Mouse (Mus musculus): ENCODE data around the gene Vmo1. TPM values are rescaled to one million over a fixed set of nuclear protein-coding genes. Genes with fewer than 3 reads are reported as not detected.
"Not testable (repeated sequence)": the region's sequence is repeated elsewhere in the genome, so short reads cannot be mapped to it uniquely, and the experiment has no call there.

The Vmo1 gene
- polyA plus RNA-seq, 1 experiment = not detected

GRCm38 (mm10) chr11:70487816-70488215 lies 26.6 kb downstream of the Vmo1 start:
- no peak overlapping the region for H3K4me3 ChIP-seq (ENCODE audit: insufficient read depth, low read length)
- TF ChIP-seq POLR2A (IDR thresholded peaks at IDR 0.05; ENCODE audit: borderline replicate concordance, low read depth, low read length) = no peak
- no peak for TF ChIP-seq CTCF (IDR thresholded peaks at IDR 0.05; ENCODE audit: low read depth, low read length)
- H3K4me1 ChIP-seq (ENCODE audit: control insufficient read depth, insufficient read depth, low read length) = peaks cover 44% of the 10 kb centered on the region
- H3K27ac ChIP-seq (ENCODE audit: insufficient read depth, low read depth, low read length) = 0 out of 2 replicates have a peak overlapping the region, but pooled peaks have one; percentile 19

GRCm38 (mm10) chr11:70485498-70485897 lies 28.9 kb downstream of the Vmo1 start:
- H3K27ac ChIP-seq (ENCODE audit: insufficient read depth, low read depth, low read length) = no peak overlapping the region
- TF ChIP-seq CTCF (IDR thresholded peaks at IDR 0.05; ENCODE audit: low read depth, low read length) (no peak), POLR2A (IDR thresholded peaks at IDR 0.05; ENCODE audit: borderline replicate concordance, low read depth, low read length) (no peak)
- no peak overlapping the region for H3K4me3 ChIP-seq (ENCODE audit: insufficient read depth, low read length)
- H3K4me1 ChIP-seq (ENCODE audit: control insufficient read depth, insufficient read depth, low read length) = peaks cover 47% of the 10 kb centered on the region

GRCm38 (mm10) chr11:70474872-70475534 lies 39.4 kb downstream of the Vmo1 start:
- TF ChIP-seq CTCF (IDR thresholded peaks at IDR 0.05; ENCODE audit: low read depth, low read length) = no peak
- TF ChIP-seq POLR2A (IDR thresholded peaks at IDR 0.05; ENCODE audit: borderline replicate concordance, low read depth, low read length) = no peak
- peak overlapping the region; percentile 72 for H3K27ac ChIP-seq (ENCODE audit: insufficient read depth, low read depth, low read length)
- H3K4me3 ChIP-seq (ENCODE audit: insufficient read depth, low read length) = no peak overlapping the region
- peaks cover 57% of the 10 kb centered on the region for H3K4me1 ChIP-seq (ENCODE audit: control insufficient read depth, insufficient read depth, low read length)

GRCm38 (mm10) chr11:70473291-70473690 lies 41.1 kb downstream of the Vmo1 start:
- Histone ChIP-seq H3K4me1 (ENCODE audit: control insufficient read depth, insufficient read depth, low read length) (peaks cover 59% of the 10 kb centered on the region), H3K27ac (ENCODE audit: insufficient read depth, low read depth, low read length) (peak overlapping the region; percentile 78)
- not testable (repeated sequence) for H3K4me3 ChIP-seq (ENCODE audit: insufficient read depth, low read length)

GRCm38 (mm10) chr11:70472716-70473115 lies 41.7 kb downstream of the Vmo1 start:
- Histone ChIP-seq H3K4me1 (ENCODE audit: control insufficient read depth, insufficient read depth, low read length) (peaks cover 58% of the 10 kb centered on the region), H3K4me3 (ENCODE audit: insufficient read depth, low read length) (no peak overlapping the region), H3K27ac (ENCODE audit: insufficient read depth, low read depth, low read length) (peak overlapping the region; percentile 78)
- no peak for TF ChIP-seq POLR2A (IDR thresholded peaks at IDR 0.05; ENCODE audit: borderline replicate concordance, low read depth, low read length)
- no peak for TF ChIP-seq CTCF (IDR thresholded peaks at IDR 0.05; ENCODE audit: low read depth, low read length)

GRCm38 (mm10) chr11:70469764-70470163 lies 44.7 kb downstream of the Vmo1 start:
- Histone ChIP-seq H3K27ac (ENCODE audit: insufficient read depth, low read depth, low read length) (peak overlapping the region; percentile 99), H3K4me3 (ENCODE audit: insufficient read depth, low read length) (no peak overlapping the region), H3K4me1 (ENCODE audit: control insufficient read depth, insufficient read depth, low read length) (peaks cover 71% of the 10 kb centered on the region)
- TF ChIP-seq POLR2A (IDR thresholded peaks at IDR 0.05; ENCODE audit: borderline replicate concordance, low read depth, low read length) = no peak
- TF ChIP-seq CTCF (IDR thresholded peaks at IDR 0.05; ENCODE audit: low read depth, low read length) = no peak

GRCm38 (mm10) chr11:70467902-70468619 lies 46.4 kb downstream of the Vmo1 start:
- Histone ChIP-seq H3K27ac (ENCODE audit: insufficient read depth, low read depth, low read length) (peak overlapping the region; percentile 99), H3K4me1 (ENCODE audit: control insufficient read depth, insufficient read depth, low read length) (peaks cover 63% of the 10 kb centered on the region), H3K4me3 (ENCODE audit: insufficient read depth, low read length) (peak overlapping the region; percentile 11; the same call in 1 of the 2 replicates)
- no peak for TF ChIP-seq POLR2A (IDR thresholded peaks at IDR 0.05; ENCODE audit: borderline replicate concordance, low read depth, low read length)
- TF ChIP-seq CTCF (IDR thresholded peaks at IDR 0.05; ENCODE audit: low read depth, low read length) = no peak

GRCm38 (mm10) chr11:70465824-70466223 lies 48.6 kb downstream of the Vmo1 start:
- Histone ChIP-seq H3K27ac (ENCODE audit: insufficient read depth, low read depth, low read length) (peak overlapping the region; percentile 99), H3K4me1 (ENCODE audit: control insufficient read depth, insufficient read depth, low read length) (peaks cover 53% of the 10 kb centered on the region), H3K4me3 (ENCODE audit: insufficient read depth, low read length) (no peak overlapping the region)
- TF ChIP-seq POLR2A (IDR thresholded peaks at IDR 0.05; ENCODE audit: borderline replicate concordance, low read depth, low read length) (no peak), CTCF (IDR thresholded peaks at IDR 0.05; ENCODE audit: low read depth, low read length) (no peak)

- peaks cover 50% of the 10 kb centered on the region for H3K4me1 ChIP-seq (ENCODE audit: control insufficient read depth, insufficient read depth, low read length)
- no peak overlapping the region for H3K4me3 ChIP-seq (ENCODE audit: insufficient read depth, low read length)
- H3K27ac ChIP-seq (ENCODE audit: insufficient read depth, low read depth, low read length) = no peak overlapping the region
- no peak for TF ChIP-seq POLR2A (IDR thresholded peaks at IDR 0.05; ENCODE audit: borderline replicate concordance, low read depth, low read length)
Measured at GRCm38 (mm10) chr11:70465211-70465610, 49.2 kb downstream of the Vmo1 start.

- TF ChIP-seq POLR2A (IDR thresholded peaks at IDR 0.05; ENCODE audit: borderline replicate concordance, low read depth, low read length) (no peak), CTCF (IDR thresholded peaks at IDR 0.05; ENCODE audit: low read depth, low read length) (no peak)
- Histone ChIP-seq H3K4me1 (ENCODE audit: control insufficient read depth, insufficient read depth, low read length) (peaks cover 41% of the 10 kb centered on the region), H3K4me3 (ENCODE audit: insufficient read depth, low read length) (no peak overlapping the region), H3K27ac (ENCODE audit: insufficient read depth, low read depth, low read length) (no peak overlapping the region)
Measured at GRCm38 (mm10) chr11:70463970-70464369, 50.4 kb downstream of the Vmo1 start.

Other genes starting within 250 kb of the Vmo1 start
- not detected in 2 replicates for gene Alox12e, start 192.0 kb downstream of the Vmo1 start, polyA plus RNA-seq (2012; ENCODE audit: insufficient read depth, insufficient read length, missing spikeins)
- 0.46 TPM in 1 of 2 replicates, not detected in the other for gene Alox15, start 162.6 kb downstream of the Vmo1 start, polyA plus RNA-seq (2012; ENCODE audit: insufficient read depth, insufficient read length, missing spikeins)
- gene Pelp1, start 104.6 kb downstream of the Vmo1 start, polyA plus RNA-seq (2012; ENCODE audit: insufficient read depth, insufficient read length, missing spikeins) = 19.3 and 21.2 TPM in 2 replicates
- gene Arrb2, start 82.0 kb downstream of the Vmo1 start, polyA plus RNA-seq (2012; ENCODE audit: insufficient read depth, insufficient read length, missing spikeins) = 520 and 549 TPM in 2 replicates
- gene Med11, start 62.7 kb downstream of the Vmo1 start, polyA plus RNA-seq (2012; ENCODE audit: insufficient read depth, insufficient read length, missing spikeins) = 40.5 and 41.6 TPM in 2 replicates
- 21.7 and 23.7 TPM in 2 replicates for gene Zmynd15, start 55.2 kb downstream of the Vmo1 start, polyA plus RNA-seq (2012; ENCODE audit: insufficient read depth, insufficient read length, missing spikeins)
- gene Cxcl16, start 54.6 kb downstream of the Vmo1 start, polyA plus RNA-seq (2012; ENCODE audit: insufficient read depth, insufficient read length, missing spikeins) = 434 and 456 TPM in 2 replicates
- gene Tm4sf5, start 9.4 kb downstream of the Vmo1 start, polyA plus RNA-seq (2012; ENCODE audit: insufficient read depth, insufficient read length, missing spikeins) = 4.3 TPM in 2 replicates
- not detected in 2 replicates for gene Gltpd2, start 4.6 kb upstream of the Vmo1 start, polyA plus RNA-seq (2012; ENCODE audit: insufficient read depth, insufficient read length, missing spikeins)
- 141 and 151 TPM in 2 replicates for gene Psmb6, start 10.8 kb upstream of the Vmo1 start, polyA plus RNA-seq (2012; ENCODE audit: insufficient read depth, insufficient read length, missing spikeins)
- not detected in 2 replicates for gene Gm40193, start 18.3 kb upstream of the Vmo1 start, polyA plus RNA-seq (2012; ENCODE audit: insufficient read depth, insufficient read length, missing spikeins)
- 58.4 and 60.9 TPM in 2 replicates for gene Pld2, start 25.4 kb upstream of the Vmo1 start, polyA plus RNA-seq (2012; ENCODE audit: insufficient read depth, insufficient read length, missing spikeins)
- gene Mink1, start 48.3 kb upstream of the Vmo1 start, polyA plus RNA-seq (2012; ENCODE audit: insufficient read depth, insufficient read length, missing spikeins) = 139 and 151 TPM in 2 replicates
- not detected in 2 replicates for gene 4930544D05Rik, start 101.2 kb upstream of the Vmo1 start, polyA plus RNA-seq (2012; ENCODE audit: insufficient read depth, insufficient read length, missing spikeins)
- not detected in 2 replicates for gene Chrne, start 104.6 kb upstream of the Vmo1 start, polyA plus RNA-seq (2012; ENCODE audit: insufficient read depth, insufficient read length, missing spikeins)
- gene Gp1ba, start 124.5 kb upstream of the Vmo1 start, polyA plus RNA-seq (2012; ENCODE audit: insufficient read depth, insufficient read length, missing spikeins) = not detected in 2 replicates
- gene Rnf167, start 132.6 kb upstream of the Vmo1 start, polyA plus RNA-seq (2012; ENCODE audit: insufficient read depth, insufficient read length, missing spikeins) = 70.1 and 76.6 TPM in 2 replicates
- 99.9 and 110 TPM in 2 replicates for gene Slc25a11, start 132.9 kb upstream of the Vmo1 start, polyA plus RNA-seq (2012; ENCODE audit: insufficient read depth, insufficient read length, missing spikeins)
- gene Pfn1, start 140.0 kb upstream of the Vmo1 start, polyA plus RNA-seq (2012; ENCODE audit: insufficient read depth, insufficient read length, missing spikeins) = 1,781 and 1,801 TPM in 2 replicates
- 4.7 and 7.4 TPM in 2 replicates for gene Eno3, start 142.6 kb upstream of the Vmo1 start, polyA plus RNA-seq (2012; ENCODE audit: insufficient read depth, insufficient read length, missing spikeins)
- gene Spag7, start 154.8 kb upstream of the Vmo1 start, polyA plus RNA-seq (2012; ENCODE audit: insufficient read depth, insufficient read length, missing spikeins) = 86.8 and 101 TPM in 2 replicates
- 71.4 and 84.6 TPM in 2 replicates for gene Camta2, start 173.5 kb upstream of the Vmo1 start, polyA plus RNA-seq (2012; ENCODE audit: insufficient read depth, insufficient read length, missing spikeins)
- 1.7 TPM in 1 of 2 replicates, not detected in the other for gene Inca1, start 185.5 kb upstream of the Vmo1 start, polyA plus RNA-seq (2012; ENCODE audit: insufficient read depth, insufficient read length, missing spikeins)
- 56.2 and 57.9 TPM in 2 replicates for gene Kif1c, start 185.9 kb upstream of the Vmo1 start, polyA plus RNA-seq (2012; ENCODE audit: insufficient read depth, insufficient read length, missing spikeins)
- 2.7 and 3.3 TPM in 2 replicates for gene Zfp3, start 249.6 kb upstream of the Vmo1 start, polyA plus RNA-seq (2012; ENCODE audit: insufficient read depth, insufficient read length, missing spikeins)

Data from bone marrow macrophage, adult 2 months (primary cell).